Mouse (Mus musculus) brain, embryonic 14.5 days (tissue): ENCODE results near the gene Akr1b10.

Experiments
- CTCF ChIP-seq: fragments of 200-500 bp; IDR thresholded peaks from 2 replicates; pipeline ENCODE4 v1.5.1; 2012; ENCODE audit warnings: inconsistent platforms, mild to moderate bottlenecking, moderate library complexity, borderline replicate concordance; ENCODE audit not compliant: insufficient read depth, insufficient read length; ENCODE audit errors: extremely low read depth
- POLR2A ChIP-seq: fragments of 200-500 bp; IDR thresholded peaks from 2 replicates; pipeline ENCODE4 v1.6.1; 2012; ENCODE audit warnings: mild to moderate bottlenecking, inconsistent platforms, borderline replicate concordance; ENCODE audit not compliant: poor library complexity, insufficient read depth, insufficient read length, severe bottlenecking; ENCODE audit errors: extremely low read depth

- TF ChIP-seq POLR2A = no peak
- TF ChIP-seq CTCF = no peak
These were observed 13.9 kb upstream of the Akr1b10 start for GRCm38 (mm10) chr6:34370081-34370480.
